Mouse (Mus musculus): Measurements from ENCODE around the gene Zdhhc3. TPM values are rescaled to one million over a fixed set of nuclear protein-coding genes. Genes with fewer than 3 reads are reported as not detected.

Gene Zdhhc3
- total and polyA plus RNA-seq, 2 experiments from 2014 or later = 35.7 to 73.5 TPM

GRCm38 (mm10) chr9:123031496-123032246, 81.3 kb downstream of the Zdhhc3 start:
- TF ChIP-seq CTCF (IDR thresholded peaks at IDR 0.05; ENCODE audit: low read depth) (no peak), EP300 (IDR thresholded peaks at IDR 0.05; ENCODE audit: low read depth) (no peak)
- no peak for ATAC-seq (ENCODE audit: insufficient read depth, low read depth)
- DNase-seq (ENCODE audit: low spot score) = no peak
- no peak overlapping the region for H3K4me2 ChIP-seq (ENCODE audit: low read depth, low read length)
- H3K4me3 ChIP-seq (ENCODE audit: low read depth, low read length) = no peak overlapping the region
- no peak overlapping the region for H3K9ac ChIP-seq (replicated peaks; ENCODE audit: low read depth, low read length)
- no peaks in the 10 kb centered on the region for H3K9me3 ChIP-seq (replicated peaks; ENCODE audit: control insufficient read depth, low read length)
- 73% methylated on average over 13 of the region's 13 CpGs for WGBS
- H3K27ac ChIP-seq (ENCODE audit: low read depth) = no peak overlapping the region
- H3K4me1 ChIP-seq (ENCODE audit: control insufficient read depth, insufficient read depth) = no peaks in the 10 kb centered on the region
- H3K36me3 ChIP-seq (replicated peaks; ENCODE audit: control insufficient read depth, insufficient read depth, low read length) = no peaks in the 10 kb centered on the region
- no peaks in the 10 kb centered on the region for H3K27me3 ChIP-seq (ENCODE audit: control insufficient read depth, insufficient read depth, low read length)

DNA sequence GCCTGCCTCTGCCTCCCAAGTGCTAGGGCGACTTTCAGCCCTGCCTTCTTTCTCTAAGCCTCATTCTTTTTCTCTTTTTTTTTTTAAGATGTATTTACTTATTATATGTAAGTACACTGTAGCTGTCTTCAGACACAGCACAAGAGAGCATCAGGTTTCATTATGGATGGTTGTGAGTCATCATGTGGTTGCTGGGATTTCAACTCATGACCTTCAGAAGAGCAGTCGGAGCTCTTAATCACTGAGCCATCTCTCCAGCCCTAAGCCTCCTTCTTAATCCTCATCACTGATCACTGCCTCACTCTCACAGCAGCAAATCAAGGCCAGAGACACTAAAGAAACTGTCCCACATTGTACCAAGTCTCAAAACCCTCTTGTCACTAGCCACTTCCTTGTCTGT, 88.8 kb downstream of the Zdhhc3 start:
- TF ChIP-seq EP300 (IDR thresholded peaks at IDR 0.05; ENCODE audit: low read depth) (no peak), CTCF (IDR thresholded peaks at IDR 0.05; ENCODE audit: low read depth) (no peak)
- Histone ChIP-seq H3K27me3 (ENCODE audit: control insufficient read depth, insufficient read depth, low read length) (no peaks in the 10 kb centered on the region), H3K4me2 (ENCODE audit: low read depth, low read length) (no peak overlapping the region), H3K27ac (ENCODE audit: low read depth) (no peak overlapping the region), H3K4me1 (ENCODE audit: control insufficient read depth, insufficient read depth) (peaks cover 14% of the 10 kb centered on the region; the same call in 1 of the 2 replicates), H3K9ac (replicated peaks; ENCODE audit: low read depth, low read length) (no peak overlapping the region), H3K4me3 (ENCODE audit: low read depth, low read length) (no peak overlapping the region), H3K36me3 (replicated peaks; ENCODE audit: control insufficient read depth, insufficient read depth, low read length) (no peaks in the 10 kb centered on the region), H3K9me3 (replicated peaks; ENCODE audit: control insufficient read depth, low read length) (no peaks in the 10 kb centered on the region)
- no peak for ATAC-seq (ENCODE audit: insufficient read depth, low read depth)
- no peak for DNase-seq (ENCODE audit: low spot score)
- WGBS = 89% methylated on average over 2 of the region's 2 CpGs

GRCm38 (mm10) chr9:123021636-123022379, 91.2 kb downstream of the Zdhhc3 start:
- Histone ChIP-seq H3K27ac (ENCODE audit: low read depth) (0 out of 2 replicates have a peak overlapping the region, but pooled peaks have one; percentile 93), H3K36me3 (replicated peaks; ENCODE audit: control insufficient read depth, insufficient read depth, low read length) (peaks cover 12% of the 10 kb centered on the region), H3K9ac (replicated peaks; ENCODE audit: low read depth, low read length) (peak overlapping the region; percentile 78; the same call in 1 of the 2 replicates), H3K27me3 (ENCODE audit: control insufficient read depth, insufficient read depth, low read length) (no peaks in the 10 kb centered on the region), H3K9me3 (replicated peaks; ENCODE audit: control insufficient read depth, low read length) (no peaks in the 10 kb centered on the region), H3K4me1 (ENCODE audit: control insufficient read depth, insufficient read depth) (peaks cover 15% of the 10 kb centered on the region; the same call in 1 of the 2 replicates), H3K4me2 (ENCODE audit: low read depth, low read length) (peak overlapping the region; percentile 85), H3K4me3 (ENCODE audit: low read depth, low read length) (peak overlapping the region; percentile 89)
- no peak; the same call in 1 of the 2 replicates for TF ChIP-seq CTCF (IDR thresholded peaks at IDR 0.05; ENCODE audit: low read depth)
- no peak for TF ChIP-seq EP300 (IDR thresholded peaks at IDR 0.05; ENCODE audit: low read depth)
- ATAC-seq (ENCODE audit: insufficient read depth, low read depth) = no peak; the same call in 1 of the 2 replicates
- WGBS = 38% methylated on average over 16 of the region's 24 CpGs
- DNase-seq (ENCODE audit: low spot score) = no peak

DNA sequence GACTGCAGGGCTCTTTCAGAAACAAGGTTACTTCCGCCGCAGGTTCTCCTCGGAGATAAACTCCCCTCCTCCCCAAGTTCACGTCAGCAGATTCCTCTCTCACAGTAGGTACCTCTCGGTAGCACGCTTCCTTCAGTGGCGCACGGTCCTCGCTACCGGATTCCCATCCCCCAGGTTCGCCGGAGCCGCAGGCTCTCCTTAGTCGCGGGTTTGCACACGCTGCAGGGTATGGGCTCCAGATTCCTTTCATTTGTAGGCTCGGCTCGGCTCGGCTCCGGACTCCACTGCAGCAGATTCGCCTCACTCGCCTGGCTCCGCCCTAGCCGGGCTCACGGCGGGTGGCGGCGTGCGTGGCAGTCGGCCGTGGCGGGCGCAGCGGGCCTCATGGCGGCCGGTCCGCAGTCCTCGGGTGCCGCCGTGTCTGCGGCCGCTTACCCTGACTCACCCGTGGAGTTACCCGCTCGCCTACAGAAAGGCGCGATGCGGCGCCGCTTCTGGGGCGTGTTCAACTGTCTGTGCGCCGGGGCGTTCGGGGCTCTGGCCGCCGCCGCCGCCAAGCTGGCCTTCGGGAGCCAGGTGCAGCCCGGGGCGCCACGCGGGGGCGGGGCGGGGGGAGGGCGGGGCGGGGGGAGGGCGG, 91.9 kb downstream of the Zdhhc3 start, which contains the start of gene Tmem42:
Gene Tmem42 (plus strand): TSS at position 332 of the 637 bp plus-strand sequence.
- WGBS = under 1% methylated on average over 45 of the region's 69 CpGs
- Histone ChIP-seq H3K27ac (ENCODE audit: low read depth) (peak within 1 kb of the TSS; percentile 93), H3K4me2 (ENCODE audit: low read depth, low read length) (peak within 1 kb of the TSS; percentile 85), H3K4me1 (ENCODE audit: control insufficient read depth, insufficient read depth) (peaks cover 15% of the 10 kb centered on the region; the same call in 1 of the 2 replicates), H3K9me3 (replicated peaks; ENCODE audit: control insufficient read depth, low read length) (no peaks in the 10 kb centered on the region), H3K4me3 (ENCODE audit: low read depth, low read length) (peak within 1 kb of the TSS; percentile 89), H3K9ac (replicated peaks; ENCODE audit: low read depth, low read length) (peak within 1 kb of the TSS; percentile 78), H3K27me3 (ENCODE audit: control insufficient read depth, insufficient read depth, low read length) (no peaks in the 10 kb centered on the region), H3K36me3 (replicated peaks; ENCODE audit: control insufficient read depth, insufficient read depth, low read length) (peaks cover 18% of the 10 kb centered on the region)
- peak; percentile 98 for ATAC-seq (ENCODE audit: insufficient read depth, low read depth)
- peak; percentile 83 for DNase-seq (ENCODE audit: low spot score)
- TF ChIP-seq EP300 (IDR thresholded peaks at IDR 0.05; ENCODE audit: low read depth) (no peak), CTCF (IDR thresholded peaks at IDR 0.05; ENCODE audit: low read depth) (no peak)

Other genes starting within 250 kb of the Zdhhc3 start
- 51.3 and 72.3 TPM in 2 replicates for gene Zfp445, start 247.2 kb downstream of the Zdhhc3 start, total RNA-seq (2014; rRNA removed; ENCODE audit: low replicate concordance)
- gene Zfp445, start 247.2 kb downstream of the Zdhhc3 start, polyA plus RNA-seq (2015; fragmentation: Nextera tagmentation; extraction: Ambion mirVana) = 19.0 and 24.6 TPM in 2 replicates
- 3.9 and 5.4 TPM in 2 replicates for gene Zkscan7, start 227.5 kb downstream of the Zdhhc3 start, total RNA-seq (2014; rRNA removed; ENCODE audit: low replicate concordance)
- gene Zkscan7, start 227.5 kb downstream of the Zdhhc3 start, polyA plus RNA-seq (2015; fragmentation: Nextera tagmentation; extraction: Ambion mirVana) = 1.4 and 1.5 TPM in 2 replicates
- 2.2 and 6.9 TPM in 2 replicates for gene Zfp105, start 190.1 kb downstream of the Zdhhc3 start, total RNA-seq (2014; rRNA removed; ENCODE audit: low replicate concordance)
- 7.2 and 7.8 TPM in 2 replicates for gene Zfp105, start 190.1 kb downstream of the Zdhhc3 start, polyA plus RNA-seq (2015; fragmentation: Nextera tagmentation; extraction: Ambion mirVana)
- 0.84 and 13.5 TPM in 2 replicates for gene 1110059G10Rik, start 162.2 kb downstream of the Zdhhc3 start, total RNA-seq (2014; rRNA removed; ENCODE audit: low replicate concordance)
- gene 1110059G10Rik, start 162.2 kb downstream of the Zdhhc3 start, polyA plus RNA-seq (2015; fragmentation: Nextera tagmentation; extraction: Ambion mirVana) = 27.1 and 31.1 TPM in 2 replicates
- 18.3 and 38.2 TPM in 2 replicates for gene Kif15, start 162.2 kb downstream of the Zdhhc3 start, total RNA-seq (2014; rRNA removed; ENCODE audit: low replicate concordance)
- gene Kif15, start 162.2 kb downstream of the Zdhhc3 start, polyA plus RNA-seq (2015; fragmentation: Nextera tagmentation; extraction: Ambion mirVana) = 5.3 and 6.1 TPM in 2 replicates
- 13.8 and 22.1 TPM in 2 replicates for gene Tmem42, start 91.9 kb downstream of the Zdhhc3 start, total RNA-seq (2014; rRNA removed; ENCODE audit: low replicate concordance)
- gene Tmem42, start 91.9 kb downstream of the Zdhhc3 start, polyA plus RNA-seq (2015; fragmentation: Nextera tagmentation; extraction: Ambion mirVana) = 27.5 and 28.1 TPM in 2 replicates
- gene Tgm4, start 78.5 kb downstream of the Zdhhc3 start, total RNA-seq (2014; rRNA removed; ENCODE audit: low replicate concordance) = not detected in 2 replicates
- gene Tgm4, start 78.5 kb downstream of the Zdhhc3 start, polyA plus RNA-seq (2015; fragmentation: Nextera tagmentation; extraction: Ambion mirVana) = 0.19 and 0.20 TPM in 2 replicates
- 20.2 and 29.5 TPM in 2 replicates for gene Exosc7, start within 50 bp of the Zdhhc3 start, total RNA-seq (2014; rRNA removed; ENCODE audit: low replicate concordance)
- gene Exosc7, start within 50 bp of the Zdhhc3 start, polyA plus RNA-seq (2015; fragmentation: Nextera tagmentation; extraction: Ambion mirVana) = 45.6 and 49.7 TPM in 2 replicates
- gene Clec3b, start 37.7 kb upstream of the Zdhhc3 start, total RNA-seq (2014; rRNA removed; ENCODE audit: low replicate concordance) = 8.5 and 26.8 TPM in 2 replicates
- 5.5 and 5.7 TPM in 2 replicates for gene Clec3b, start 37.7 kb upstream of the Zdhhc3 start, polyA plus RNA-seq (2015; fragmentation: Nextera tagmentation; extraction: Ambion mirVana)
- 0.35 and 2.7 TPM in 2 replicates for gene Cdcp1, start 102.8 kb upstream of the Zdhhc3 start, total RNA-seq (2014; rRNA removed; ENCODE audit: low replicate concordance)
- 0.04 and 0.15 TPM in 2 replicates for gene Cdcp1, start 102.8 kb upstream of the Zdhhc3 start, polyA plus RNA-seq (2015; fragmentation: Nextera tagmentation; extraction: Ambion mirVana)
- gene Tmem158, start 147.6 kb upstream of the Zdhhc3 start, total RNA-seq (2014; rRNA removed; ENCODE audit: low replicate concordance) = 34.3 and 34.7 TPM in 2 replicates
- 8.6 and 8.9 TPM in 2 replicates for gene Tmem158, start 147.6 kb upstream of the Zdhhc3 start, polyA plus RNA-seq (2015; fragmentation: Nextera tagmentation; extraction: Ambion mirVana)

Measured in heart, postnatal 0 days (tissue).